Comparison of ENCODE assay signal across 13 mouse cellular contexts in the genomic region with DNA sequence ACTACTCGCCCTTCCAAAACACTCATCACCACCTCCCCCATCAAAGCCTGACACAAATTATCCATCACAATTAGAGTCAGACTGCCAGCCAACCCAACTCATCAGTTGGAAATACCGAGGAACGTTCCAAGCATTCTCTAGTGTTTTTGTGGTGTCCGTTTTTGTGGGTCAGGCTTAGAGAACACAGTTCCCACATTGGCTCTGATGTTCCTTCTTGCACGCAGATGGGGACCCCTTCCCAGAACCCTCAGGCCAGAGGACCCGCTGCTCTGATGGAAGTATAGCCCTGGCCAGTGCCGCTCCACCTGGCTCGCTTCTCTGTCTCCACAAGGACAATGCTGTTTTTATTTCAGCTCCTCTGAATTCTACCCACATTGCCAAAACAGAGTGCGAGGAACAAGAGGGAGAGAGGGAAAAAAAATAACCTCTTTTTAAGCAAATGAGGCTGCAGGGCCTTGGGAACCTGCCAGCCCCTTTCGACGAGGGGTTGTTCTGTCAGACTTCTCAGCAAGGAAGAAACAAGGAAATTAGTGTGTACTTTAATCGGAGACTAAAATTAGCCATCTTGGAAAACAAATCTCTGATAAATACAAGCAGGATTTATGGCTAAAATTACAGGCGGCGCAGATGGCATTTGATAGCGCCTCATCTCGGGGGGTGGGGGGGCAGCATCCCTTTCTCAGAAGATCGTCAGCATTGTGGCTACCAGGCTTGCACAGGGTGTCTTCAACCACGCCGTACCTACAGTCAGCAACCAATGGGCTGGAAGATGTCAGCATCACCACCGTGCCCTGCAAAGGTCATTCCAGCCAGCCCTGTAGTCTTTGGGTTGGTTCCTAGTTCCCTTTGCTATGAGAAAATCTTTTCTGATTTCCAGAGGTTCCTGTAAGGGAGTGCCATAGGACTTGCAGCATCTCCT.
DNase-seq lines count a peak whose midpoint lies in the region; ATAC-seq and TF ChIP-seq lines count a peak whose summit lies in the region.
"Had no signal": no experiment of that assay in that cellular context is flagged by ENCODE, and none has a peak within 500 bp of the region (broad histone marks: within the 10 kb centered on the region; RNA-seq: fewer than 3 reads in every experiment).

No protein-coding gene starts in this region.

- H3K27me3 ChIP-seq in stomach, postnatal 0 days (ENCODE audit: control insufficient read depth, insufficient read depth, low read length): no peaks in the 10 kb centered on the region
- H3K27me3 ChIP-seq in intestine, postnatal 0 days (replicated peaks; ENCODE audit: control insufficient read depth, insufficient read depth, low read length): no peaks in the 10 kb centered on the region
- H3K27me3 ChIP-seq: midbrain, embryonic 12.5 days had no signal

- 77% methylated on average over 20 of the region's 20 CpGs for WGBS in stomach, postnatal 0 days
- WGBS in intestine, postnatal 0 days: 78% methylated on average over 20 of the region's 20 CpGs

- H3K4me1 ChIP-seq in stomach, postnatal 0 days (replicated peaks; ENCODE audit: control insufficient read depth, insufficient read depth): no peaks in the 10 kb centered on the region
- no peaks in the 10 kb centered on the region for H3K4me1 ChIP-seq in intestine, postnatal 0 days (replicated peaks; ENCODE audit: control insufficient read depth, insufficient read depth, low read length)

- H3K36me3 ChIP-seq in stomach, postnatal 0 days (ENCODE audit: control insufficient read depth, insufficient read depth, low read length): no peaks in the 10 kb centered on the region
- H3K36me3 ChIP-seq in intestine, postnatal 0 days (ENCODE audit: control insufficient read depth, insufficient read depth): no peaks in the 10 kb centered on the region
- H3K36me3 ChIP-seq: G1E; midbrain, embryonic 12.5 days had no signal

- H3K4me3 ChIP-seq in stomach, postnatal 0 days (ENCODE audit: low read depth, low read length): no peak overlapping the region
- H3K4me3 ChIP-seq in intestine, postnatal 0 days (ENCODE audit: low read depth, low read length): no peak overlapping the region
- H3K4me3 ChIP-seq: midbrain, embryonic 12.5 days had no signal

- TF ChIP-seq EP300 in stomach, postnatal 0 days (optimal IDR thresholded peaks at IDR 0.05): no peak

- H3K9me3 ChIP-seq in stomach, postnatal 0 days (ENCODE audit: control insufficient read depth, low read length): no peaks in the 10 kb centered on the region
- H3K9me3 ChIP-seq in intestine, postnatal 0 days (ENCODE audit: control insufficient read depth): no peaks in the 10 kb centered on the region

- no peak for ATAC-seq in stomach, postnatal 0 days (ENCODE audit: low FRiP score, low TSS enrichment)
- no peak for ATAC-seq in intestine, postnatal 0 days
- ATAC-seq in erythroid progenitor cell, adult 5-6 weeks (replicated peaks; ENCODE audit: low FRiP score, poor library complexity, severe bottlenecking): no peak

- H3K27ac ChIP-seq in stomach, postnatal 0 days (replicated peaks): no peak overlapping the region
- H3K27ac ChIP-seq in intestine, postnatal 0 days (ENCODE audit: low read depth, low read length): no peak overlapping the region
- H3K27ac ChIP-seq: midbrain, embryonic 12.5 days had no signal

- no peak overlapping the region for H3K4me2 ChIP-seq in stomach, postnatal 0 days (replicated peaks; ENCODE audit: low read depth)
- H3K4me2 ChIP-seq in intestine, postnatal 0 days (replicated peaks; ENCODE audit: low read depth): no peak overlapping the region
- H3K4me2 ChIP-seq: midbrain, embryonic 12.5 days had no signal

- intact Hi-C loops in left cerebral cortex, postnatal 10 days (cut with DNase I): no loop called here

- DNase-seq in testis, postnatal 10 days (ENCODE audit: low spot score): peak; percentile 34
- no peak for DNase-seq in testis, postnatal 14 days (ENCODE audit: low spot score)
- DNase-seq in frontal cortex, postnatal 25 days (ENCODE audit: low spot score in 2 of 2): peak; percentile 14 to 27
- DNase-seq in left cerebral cortex, postnatal 10 days (ENCODE audit: extremely low spot score in 1 of 2, low spot score in 2 of 2): peak; percentile 57 to 62
- peak; percentile 55 for DNase-seq in telencephalon, adult 2 months (ENCODE audit: low read depth, low spot score)
- no peak for DNase-seq in stomach, postnatal 0 days (ENCODE audit: low spot score)
- DNase-seq: adrenal gland, adult 8-10 months; kidney, adult 9 months; liver had no signal

- no peak overlapping the region for H3K9ac ChIP-seq in stomach, postnatal 0 days (ENCODE audit: low read length)
- H3K9ac ChIP-seq in intestine, postnatal 0 days (ENCODE audit: low read depth, low read length): no peak overlapping the region
- H3K9ac ChIP-seq: midbrain, embryonic 12.5 days had no signal

- no peak for TF ChIP-seq CTCF in stomach, postnatal 0 days (IDR thresholded peaks at IDR 0.05; ENCODE audit: low read depth)
- no peak for TF ChIP-seq CTCF in intestine, postnatal 0 days (IDR thresholded peaks at IDR 0.05; ENCODE audit: low read depth)

Comparison
In these comparisons a context has a peak if more than half of its experiments do, and no peak if none do; other contexts are left out.
1. DNase-seq: peak in testis, postnatal 10 days (single experiment), frontal cortex, postnatal 25 days (2 of 2), left cerebral cortex, postnatal 10 days (2 of 2) and telencephalon, adult 2 months (single experiment); none in testis, postnatal 14 days (single experiment) and stomach, postnatal 0 days (single experiment).